Mouse (Mus musculus) lung, adult 2 months (tissue): ENCODE data around the gene Slc38a4. TPM values are rescaled to one million over a fixed set of nuclear protein-coding genes. Genes with fewer than 3 reads are reported as not detected.

Source experiments
- DNase-seq: peaks from one replicate; pipeline ENCODE4 v3.0.0; 2022
- H3K4me1 ChIP-seq: fragments of 200-500 bp; 2 replicates; pipeline ENCODE4 v1.6.1; 2011; ENCODE audit warnings: low read length; ENCODE audit not compliant: control insufficient read depth, insufficient read depth
- H3K4me3 ChIP-seq: fragments of 200-500 bp; replicated peaks from 2 replicates; pipeline ENCODE3; 2011; ENCODE audit warnings: low read depth, mild to moderate bottlenecking, control low read depth, low read length; ENCODE audit errors: extremely low read depth
- CTCF ChIP-seq: fragments of 200-500 bp; IDR thresholded peaks from 2 replicates; pipeline ENCODE4 v1.5.1; 2011; ENCODE audit warnings: mild to moderate bottlenecking, low read length, control low read depth; ENCODE audit not compliant: insufficient read depth
- POLR2A ChIP-seq: fragments of 200-500 bp; IDR thresholded peaks from 2 replicates; pipeline ENCODE4 v1.6.1; 2011; ENCODE audit warnings: low read depth, mild to moderate bottlenecking, control low read depth, low read length, borderline replicate concordance; ENCODE audit errors: extremely low read depth
- WGBS: fragments of 180-500 bp; shearing (Covaris S2); methylation state at CpG from one replicate; pipeline ENCODE4 v1.1.7; 2018; 5-methylcytosine and 5-hydroxymethylcytosine counted together
- polyA plus RNA-seq: library from polyadenylated mRNA; depleted of rRNA; stranded (reverse); fragments of >200 nt; gene quantifications from 2 replicates; pipeline ENCODE4 v1.2.3, GENCODE M21; 2012

The Slc38a4 gene
- polyA plus RNA-seq, 1 experiment = 6.7 TPM

GRCm38 (mm10) chr15:96973370-96973769 lies 82.4 kb downstream of the Slc38a4 start:
- Histone ChIP-seq H3K4me1 (no peaks in the 10 kb centered on the region), H3K4me3 (no peak overlapping the region)
- DNase-seq = no peak
- TF ChIP-seq CTCF (no peak), POLR2A (no peak)
- WGBS = 77% methylated on average over 4 of the region's 4 CpGs

GRCm38 (mm10) chr15:96972706-96973274 lies 83.0 kb downstream of the Slc38a4 start:
- H3K4me1 ChIP-seq = no peaks in the 10 kb centered on the region
- WGBS = 76% methylated on average over 3 of the region's 3 CpGs
- DNase-seq = no peak
- TF ChIP-seq CTCF = no peak
- no peak for TF ChIP-seq POLR2A
- H3K4me3 ChIP-seq = no peak overlapping the region

DNA sequence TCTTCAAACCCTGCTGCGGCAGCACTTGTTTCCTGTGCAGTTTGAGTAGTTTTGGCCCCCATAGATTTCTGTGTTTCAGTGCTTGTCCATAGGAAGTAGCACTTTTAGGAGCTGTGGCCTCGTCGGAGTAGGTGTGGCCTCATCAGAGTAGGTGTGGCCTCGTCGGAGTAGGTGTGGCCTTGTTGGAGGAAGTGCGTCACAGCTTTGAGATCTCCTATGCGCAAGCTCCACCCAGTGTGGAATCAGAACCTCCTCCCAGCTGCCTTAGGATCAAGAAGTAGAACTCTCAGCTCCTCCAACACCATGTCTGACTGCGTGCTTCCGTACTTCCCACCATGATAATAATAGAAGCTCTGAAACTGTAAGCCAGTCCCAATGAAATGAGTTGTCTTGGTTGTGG lies 83.8 kb downstream of the Slc38a4 start:
- Histone ChIP-seq H3K4me1 (no peaks in the 10 kb centered on the region), H3K4me3 (no peak overlapping the region)
- WGBS = 86% methylated on average over 9 of the region's 9 CpGs
- TF ChIP-seq CTCF (no peak), POLR2A (no peak)
- DNase-seq = no peak

- H3K4me1 ChIP-seq = no peaks in the 10 kb centered on the region
- 60% methylated on average over 4 of the region's 4 CpGs for WGBS
- no peak overlapping the region for H3K4me3 ChIP-seq
- TF ChIP-seq POLR2A = no peak
- no peak for TF ChIP-seq CTCF
- no peak for DNase-seq
These were observed 86.0 kb downstream of the Slc38a4 start for GRCm38 (mm10) chr15:96969792-96970191.

DNA sequence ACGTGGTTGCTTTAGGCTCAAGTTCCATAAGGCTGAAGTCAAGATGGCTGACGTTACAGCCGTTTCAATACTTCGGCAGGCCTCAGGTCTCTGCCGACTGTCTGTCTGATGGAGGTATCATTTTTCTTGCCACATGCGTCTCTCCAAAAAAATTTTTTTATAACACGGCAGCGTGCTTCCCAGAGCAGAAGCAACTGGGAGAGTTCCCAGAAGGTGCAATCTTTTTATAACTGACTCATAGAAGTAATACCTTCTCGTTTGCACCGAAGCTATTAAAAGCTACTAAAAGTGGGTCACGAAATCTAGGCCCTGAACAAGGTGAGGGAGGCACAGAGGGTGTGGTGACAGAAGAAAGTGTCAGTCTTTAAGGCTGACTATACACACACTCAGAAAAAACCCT lies 87.0 kb downstream of the Slc38a4 start:
- no peak for TF ChIP-seq CTCF
- WGBS = 87% methylated on average over 11 of the region's 11 CpGs
- Histone ChIP-seq H3K4me3 (no peak overlapping the region), H3K4me1 (no peaks in the 10 kb centered on the region)
- no peak for DNase-seq

GRCm38 (mm10) chr15:96966326-96966725 lies 89.4 kb downstream of the Slc38a4 start:
- WGBS = 83% methylated on average over 3 of the region's 3 CpGs
- TF ChIP-seq CTCF (no peak), POLR2A (no peak)
- H3K4me3 ChIP-seq = no peak overlapping the region
- no peaks in the 10 kb centered on the region for H3K4me1 ChIP-seq
- no peak for DNase-seq

DNA sequence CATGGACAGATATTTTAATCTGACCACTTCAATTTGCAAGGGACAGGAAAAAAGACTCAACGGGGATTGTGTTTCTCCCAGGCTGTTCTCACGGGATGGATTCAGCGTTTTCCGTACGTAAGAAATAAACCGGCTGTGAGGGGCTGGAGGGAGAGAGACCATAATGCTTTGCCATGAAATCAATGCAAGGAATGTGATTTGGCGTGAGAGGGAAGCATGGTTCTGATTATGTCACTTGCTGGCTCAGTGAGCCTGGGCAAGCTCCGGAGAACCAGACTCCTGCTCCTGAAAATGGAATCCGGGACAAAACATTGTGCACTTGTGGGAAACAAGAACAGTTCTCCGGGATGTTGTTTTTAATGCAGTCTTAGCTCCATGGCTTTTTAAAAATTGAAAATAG lies 92.0 kb downstream of the Slc38a4 start:
- TF ChIP-seq POLR2A (no peak), CTCF (no peak)
- H3K4me3 ChIP-seq = no peak overlapping the region
- WGBS = 62% methylated on average over 10 of the region's 10 CpGs

GRCm38 (mm10) chr15:96963318-96963717 lies 92.4 kb downstream of the Slc38a4 start:
- WGBS = 82% methylated on average over 8 of the region's 8 CpGs
- no peak for DNase-seq
- H3K4me3 ChIP-seq = no peak overlapping the region
- TF ChIP-seq CTCF (no peak), POLR2A (no peak)
- no peaks in the 10 kb centered on the region for H3K4me1 ChIP-seq

More for the DNA sequence above, 92.0 kb downstream of the Slc38a4 start:
- H3K4me1 ChIP-seq = no peaks in the 10 kb centered on the region
- DNase-seq = no peak

- TF ChIP-seq CTCF (no peak), POLR2A (no peak)
- no peak overlapping the region for H3K4me3 ChIP-seq
- 83% methylated on average over 11 of the region's 11 CpGs for WGBS
- no peak for DNase-seq
- H3K4me1 ChIP-seq = no peaks in the 10 kb centered on the region
These were observed 95.4 kb downstream of the Slc38a4 start for GRCm38 (mm10) chr15:96960343-96960742.

GRCm38 (mm10) chr15:96959247-96959646 lies 96.5 kb downstream of the Slc38a4 start:
- no peak for TF ChIP-seq POLR2A
- no peak for TF ChIP-seq CTCF
- no peak for DNase-seq
- H3K4me1 ChIP-seq = no peaks in the 10 kb centered on the region
- WGBS = 68% methylated on average over 2 of the region's 2 CpGs
- no peak overlapping the region for H3K4me3 ChIP-seq
